Mouse (Mus musculus): ENCODE results near the gene Lrrtm3.

Lrrtm3 gene

DNA sequence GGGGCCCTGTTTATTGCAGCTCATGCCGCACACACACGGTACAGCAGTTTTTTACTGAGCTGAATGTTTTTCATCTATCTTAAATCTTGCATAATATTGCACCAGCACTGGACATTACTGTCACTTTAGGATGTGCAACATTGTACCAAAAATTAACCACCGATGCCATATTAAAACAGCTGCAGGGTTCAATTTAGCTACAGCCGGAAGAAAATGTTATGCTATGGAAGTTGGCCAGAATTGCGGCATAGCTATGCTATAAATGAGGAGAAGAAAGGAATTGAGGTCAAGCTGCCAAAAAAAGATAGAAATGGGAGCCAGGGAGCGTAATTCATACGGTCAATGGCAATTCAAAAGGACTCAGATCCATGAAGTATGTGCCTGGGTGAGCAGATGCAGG is 48.9 kb downstream of the Lrrtm3 start:
- DNase-seq (ENCODE audit: low spot score): no peak

DNA sequence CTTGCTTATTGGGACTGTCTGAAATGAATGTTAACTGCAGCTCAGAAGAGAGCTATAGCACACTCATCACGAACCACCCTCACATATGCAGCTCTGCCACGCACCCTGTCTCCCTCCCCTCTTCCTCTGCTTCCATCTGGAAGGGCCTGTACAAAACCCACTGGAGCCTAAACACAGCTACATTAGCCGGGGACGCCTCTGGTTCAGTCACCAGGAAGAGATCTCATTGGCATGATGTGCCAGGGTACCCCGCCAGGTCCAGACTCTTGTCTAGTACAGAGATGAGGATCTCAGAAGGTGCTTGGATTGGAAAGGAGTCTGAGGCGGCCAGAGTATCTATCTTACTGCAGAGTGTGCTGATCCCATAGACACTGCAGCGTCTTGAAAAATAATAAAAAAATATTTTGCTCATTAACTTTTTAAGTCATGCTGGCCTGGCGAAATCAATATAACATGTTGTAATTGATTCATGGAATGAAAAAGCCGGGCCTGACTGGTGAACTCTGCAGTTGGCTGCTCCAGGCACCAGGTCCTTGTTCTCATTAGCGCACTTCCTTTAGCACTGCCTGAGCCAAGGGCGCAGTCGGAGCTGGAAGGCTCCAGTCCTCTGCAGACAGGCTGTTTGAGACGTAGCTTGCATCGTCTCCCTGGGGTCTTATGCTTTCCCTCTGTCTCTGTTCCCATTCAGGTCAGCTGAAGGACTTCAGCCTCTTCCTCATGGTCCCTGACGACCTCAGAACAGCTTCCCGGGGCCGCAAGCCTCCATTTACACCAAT is 50.1 kb downstream of the Lrrtm3 start:
- no peak for DNase-seq (ENCODE audit: low spot score)

DNA sequence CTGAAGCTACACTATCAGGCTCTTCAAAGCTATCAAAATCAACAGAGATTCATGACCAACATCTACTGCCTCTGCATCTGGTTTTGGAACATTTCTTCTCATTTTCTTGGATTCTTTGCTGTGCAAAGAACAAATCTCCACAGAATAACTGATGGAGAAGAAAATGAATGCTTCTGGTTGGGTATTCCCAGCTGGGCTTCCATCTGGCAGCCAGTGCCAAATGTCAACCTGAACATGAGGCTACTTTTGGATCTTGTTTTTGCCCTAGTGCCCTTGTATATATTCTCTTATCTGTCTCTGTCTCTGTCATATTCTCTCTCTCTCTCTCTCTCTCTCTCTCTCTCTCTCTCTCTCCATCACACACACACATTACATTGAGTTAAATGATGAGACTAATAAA is 59.2 kb downstream of the Lrrtm3 start:
- no peak for DNase-seq (ENCODE audit: low spot score)

- DNase-seq (ENCODE audit: low spot score): no peak
Measured at GRCm38 (mm10) chr10:64023340-64023739, 66.7 kb downstream of the Lrrtm3 start.

DNA sequence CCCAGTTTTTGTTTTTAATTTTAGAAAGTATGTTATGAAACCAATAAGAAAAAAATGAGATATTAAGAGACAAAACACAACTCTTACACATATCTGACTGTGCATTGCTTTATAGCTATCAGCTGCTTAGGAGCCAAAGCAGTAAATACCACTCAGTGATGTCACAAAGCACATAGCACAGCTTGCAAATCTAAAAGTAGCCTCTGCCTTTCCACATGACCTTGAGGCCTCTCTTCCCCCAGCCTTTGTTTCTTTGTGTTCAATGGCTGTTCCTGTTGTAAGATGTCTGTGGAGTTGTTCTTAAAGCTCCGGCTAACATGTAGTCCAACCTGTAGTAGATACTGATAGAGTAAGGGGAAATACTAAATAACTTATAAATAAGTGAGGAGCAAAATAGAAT is 69.7 kb downstream of the Lrrtm3 start:
- no peak for DNase-seq (ENCODE audit: low spot score)

- no peak for DNase-seq (ENCODE audit: low spot score)
Measured at GRCm38 (mm10) chr10:64001996-64002395, 88.1 kb downstream of the Lrrtm3 start.

DNA sequence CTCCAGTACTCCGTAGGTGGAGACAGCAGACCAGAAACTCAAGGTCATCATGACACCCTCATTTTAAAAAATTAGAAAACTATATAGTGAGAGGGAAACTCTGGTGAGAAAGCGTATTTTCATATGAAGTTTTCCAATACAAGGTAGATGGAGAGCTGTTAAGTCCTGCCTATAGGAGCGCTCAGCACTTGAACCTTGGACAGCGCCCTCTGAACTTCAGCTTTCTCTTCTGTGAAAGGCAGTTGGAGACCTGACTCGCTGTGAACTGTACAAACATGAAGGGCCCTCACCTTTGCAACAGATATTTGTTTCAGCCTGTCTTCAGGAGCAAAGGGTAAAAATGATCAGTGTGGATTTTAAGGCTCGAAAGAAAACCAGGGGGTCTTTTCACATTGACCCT is 88.5 kb downstream of the Lrrtm3 start:
- DNase-seq (ENCODE audit: low spot score): no peak

DNA sequence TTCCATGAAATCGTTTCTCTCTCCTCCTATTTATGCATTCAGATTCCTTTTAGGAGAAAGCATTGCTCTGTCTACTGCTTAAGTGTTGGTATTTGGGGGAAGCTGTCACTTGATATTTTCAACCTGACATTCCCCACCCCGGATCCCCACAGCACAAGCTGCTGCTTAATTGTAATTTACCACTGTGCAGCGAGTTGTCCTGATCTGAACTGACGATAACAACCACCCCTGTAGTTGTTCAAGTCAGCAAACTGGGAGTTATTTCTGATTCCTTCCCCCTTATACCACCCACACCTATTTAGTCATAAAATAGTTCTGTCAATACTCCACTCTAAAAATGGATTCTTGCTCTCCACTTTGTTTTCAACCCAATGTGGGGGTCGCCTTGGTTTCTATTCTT is 95.8 kb downstream of the Lrrtm3 start:
- no peak for DNase-seq (ENCODE audit: low spot score)

GRCm38 (mm10) chr10:63985576-63985975 is 104.5 kb downstream of the Lrrtm3 start:
- DNase-seq (ENCODE audit: low spot score): no peak

GRCm38 (mm10) chr10:63979410-63979809 is 110.7 kb downstream of the Lrrtm3 start:
- no peak for DNase-seq (ENCODE audit: low spot score)

DNA sequence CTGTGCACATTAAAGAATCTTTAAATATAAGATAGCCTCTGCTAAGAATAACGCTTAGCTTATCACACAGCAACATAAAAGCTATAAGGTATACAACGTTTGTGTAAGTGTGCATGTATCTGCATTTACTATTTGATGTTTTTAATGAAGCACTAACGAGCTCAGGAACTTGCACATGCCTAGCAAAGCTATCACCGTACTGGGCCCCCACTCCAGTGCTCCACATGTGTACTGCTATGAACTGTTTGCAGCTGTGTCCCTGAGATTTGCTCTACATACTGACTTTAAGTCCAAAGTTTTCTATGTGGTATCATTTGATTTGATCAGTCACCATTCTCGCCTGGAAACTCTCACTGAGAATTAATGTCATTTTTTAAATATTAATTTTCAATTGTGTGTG is 111.1 kb downstream of the Lrrtm3 start:
- no peak for DNase-seq (ENCODE audit: low spot score)

GRCm38 (mm10) chr10:63978535-63978934 is 111.5 kb downstream of the Lrrtm3 start:
- no peak for DNase-seq (ENCODE audit: low spot score)

DNA sequence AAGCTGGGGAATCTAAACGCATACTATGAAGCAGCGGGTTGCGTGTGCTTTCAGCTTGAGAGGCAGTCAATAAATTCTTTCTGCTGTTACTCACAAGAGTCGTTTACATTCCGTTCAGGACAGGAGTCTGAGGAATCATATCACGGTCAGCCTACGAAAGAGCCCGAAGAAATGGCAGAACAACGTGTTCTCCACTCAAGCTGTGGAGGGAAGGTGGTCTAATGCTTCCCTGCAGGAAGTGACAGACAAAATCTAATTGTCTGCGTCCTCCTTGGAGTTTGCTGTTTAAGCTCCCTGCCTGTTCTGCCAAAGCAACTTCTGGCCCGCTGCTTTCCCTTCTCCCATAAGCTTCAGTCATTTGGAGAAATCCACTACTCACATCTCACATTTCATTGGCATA is 112.0 kb downstream of the Lrrtm3 start:
- no peak for DNase-seq (ENCODE audit: low spot score)

GRCm38 (mm10) chr10:63972300-63972699 is 117.8 kb downstream of the Lrrtm3 start:
- no peak for DNase-seq (ENCODE audit: low spot score)

GRCm38 (mm10) chr10:63954308-63954930 is 135.7 kb downstream of the Lrrtm3 start:
- no peak for DNase-seq (ENCODE audit: low spot score)

DNA sequence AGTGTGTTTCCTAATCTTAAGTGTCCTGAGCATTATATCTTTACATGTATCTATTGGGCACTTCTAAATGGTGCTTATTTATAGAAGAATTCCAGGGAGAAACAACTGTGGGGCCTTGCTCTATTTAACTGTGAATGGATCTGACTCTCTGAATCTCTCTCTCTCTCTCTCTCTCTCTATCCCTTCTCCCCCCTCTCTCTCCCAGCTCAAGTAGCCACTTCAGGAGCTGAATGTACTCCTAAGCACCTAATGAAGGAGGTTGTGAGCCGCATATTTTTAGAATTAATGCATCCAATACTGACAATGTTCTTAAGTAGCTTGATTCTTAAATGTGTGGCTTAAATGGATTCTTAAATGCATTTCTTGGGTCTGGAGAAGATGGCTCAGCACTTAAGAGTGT is 138.6 kb downstream of the Lrrtm3 start:
- DNase-seq (ENCODE audit: low spot score): no peak

GRCm38 (mm10) chr10:63950867-63951266 is 139.2 kb downstream of the Lrrtm3 start:
- DNase-seq (ENCODE audit: low spot score): no peak

- DNase-seq (ENCODE audit: low spot score): no peak
Measured at GRCm38 (mm10) chr10:63947266-63947665, 142.8 kb downstream of the Lrrtm3 start.

- DNase-seq (ENCODE audit: low spot score): no peak
Measured at GRCm38 (mm10) chr10:63945534-63945933, 144.5 kb downstream of the Lrrtm3 start.

- no peak for DNase-seq (ENCODE audit: low spot score)
Measured at GRCm38 (mm10) chr10:63933946-63934345, 156.1 kb downstream of the Lrrtm3 start.

DNA sequence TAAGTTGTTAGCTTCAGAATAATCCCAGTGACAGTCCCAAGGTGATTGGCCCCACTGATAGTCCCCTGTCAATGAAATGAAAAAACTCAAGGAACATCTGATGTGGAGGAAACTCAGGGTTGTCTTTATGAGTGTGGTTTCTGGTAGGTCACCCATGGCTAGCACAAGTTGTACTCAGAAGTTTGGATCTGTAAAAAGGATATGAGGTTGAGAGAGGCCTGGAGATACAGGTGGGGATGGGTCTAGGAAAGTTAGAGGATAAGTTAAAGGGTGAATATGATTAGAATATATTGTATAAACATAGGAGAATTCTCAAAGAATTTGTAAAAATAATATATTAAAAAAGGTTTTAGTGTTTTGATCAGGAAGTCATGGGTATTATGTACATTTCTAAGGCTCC is 162.7 kb downstream of the Lrrtm3 start, which contains the start of gene Gm10118:
Gene Gm10118, minus strand, starts transcription at position 101 of the 400 bp plus-strand sequence.
- DNase-seq (ENCODE audit: low spot score): no peak

- DNase-seq (ENCODE audit: low spot score): no peak
Measured at GRCm38 (mm10) chr10:63908878-63909277, 181.2 kb downstream of the Lrrtm3 start.

- DNase-seq (ENCODE audit: low spot score): no peak
Measured at GRCm38 (mm10) chr10:63899891-63900290, 190.2 kb downstream of the Lrrtm3 start.

DNA sequence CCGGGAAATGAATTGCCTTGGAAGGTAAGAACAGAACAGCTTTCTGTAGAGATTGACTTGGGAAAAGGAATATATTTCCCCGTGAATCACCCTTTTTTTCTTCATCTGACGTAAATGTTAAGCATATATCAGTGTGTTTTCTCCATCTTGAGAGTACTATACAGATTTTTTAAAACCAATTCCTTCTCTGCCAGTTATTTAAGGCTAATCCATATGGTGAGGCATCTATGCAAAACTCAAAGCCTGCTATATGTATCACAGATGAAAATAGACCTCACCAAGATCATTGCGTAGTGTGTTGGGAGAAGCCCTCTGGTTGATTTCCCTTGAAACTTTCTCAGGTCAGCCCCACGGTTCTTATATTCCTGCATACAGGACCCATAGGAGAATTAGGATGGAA is 195.5 kb downstream of the Lrrtm3 start:
- no peak for DNase-seq (ENCODE audit: low spot score)

Data from ovary, postnatal 14 days (tissue).